Mouse (Mus musculus) midbrain, embryonic 13.5 days (tissue): ENCODE measurements around the gene Myt1. TPM values are rescaled to one million over a fixed set of nuclear protein-coding genes. Genes with fewer than 3 reads are reported as not detected.

Experiments used
- ATAC-seq: fragments of 200-750 bp; cut with Nextera tagmentation; 2 replicates; pipeline ENCODE4 v1.8.0; 2017; ENCODE audit warnings: mild to moderate bottlenecking, moderate TSS enrichment, moderate library complexity
- H3K27ac ChIP-seq: fragments of 300-500 bp; sonication (generic); 2 replicates; pipeline ENCODE4 v1.5.1; 2015; ENCODE audit warnings: inconsistent platforms, mild to moderate bottlenecking, moderate library complexity
- H3K27me3 ChIP-seq: fragments of 300-500 bp; sonication (generic); 2 replicates; pipeline ENCODE4 v1.6.1; 2015; ENCODE audit warnings: mild to moderate bottlenecking, inconsistent platforms
- H3K36me3 ChIP-seq: fragments of 300-500 bp; sonication (generic); 2 replicates; pipeline ENCODE4 v1.6.1; 2015; ENCODE audit warnings: mild to moderate bottlenecking, inconsistent platforms
- H3K4me1 ChIP-seq: fragments of 300-500 bp; sonication (generic); replicated peaks from 2 replicates; pipeline ENCODE4 v1.6.1; 2015; ENCODE audit warnings: inconsistent platforms
- H3K4me2 ChIP-seq: fragments of 300-500 bp; sonication (generic); replicated peaks from 2 replicates; pipeline ENCODE4 v1.6.1; 2015; ENCODE audit warnings: moderate library complexity, mild to moderate bottlenecking, inconsistent platforms
- H3K4me3 ChIP-seq: fragments of 300-500 bp; sonication (generic); replicated peaks from 2 replicates; pipeline ENCODE4 v1.5.1; 2015; ENCODE audit warnings: mild to moderate bottlenecking, inconsistent platforms
- H3K9ac ChIP-seq: fragments of 300-500 bp; sonication (generic); replicated peaks from 2 replicates; pipeline ENCODE4 v1.6.1; 2015; ENCODE audit warnings: mild to moderate bottlenecking, inconsistent platforms
- H3K9me3 ChIP-seq: fragments of 300-500 bp; sonication (generic); 2 replicates; pipeline ENCODE4 v1.6.1; 2016; ENCODE audit warnings: mild to moderate bottlenecking, inconsistent platforms
- WGBS: fragments of 180-500 bp; shearing (Covaris S2); methylation state at CpG from one replicate; pipeline ENCODE4 v1.1.7; 2015; 5-methylcytosine and 5-hydroxymethylcytosine counted together
- polyA plus RNA-seq: library from polyadenylated mRNA; unstranded; fragments of >200 nt; fragmentation: Nextera tagmentation; extraction: Ambion mirVana; gene quantifications from 2 replicates; pipeline ENCODE4 v1.2.1, GENCODE M21; 2015

Gene Myt1
- polyA plus RNA-seq, 1 experiment from 2014 or later: 49.2 TPM

DNA sequence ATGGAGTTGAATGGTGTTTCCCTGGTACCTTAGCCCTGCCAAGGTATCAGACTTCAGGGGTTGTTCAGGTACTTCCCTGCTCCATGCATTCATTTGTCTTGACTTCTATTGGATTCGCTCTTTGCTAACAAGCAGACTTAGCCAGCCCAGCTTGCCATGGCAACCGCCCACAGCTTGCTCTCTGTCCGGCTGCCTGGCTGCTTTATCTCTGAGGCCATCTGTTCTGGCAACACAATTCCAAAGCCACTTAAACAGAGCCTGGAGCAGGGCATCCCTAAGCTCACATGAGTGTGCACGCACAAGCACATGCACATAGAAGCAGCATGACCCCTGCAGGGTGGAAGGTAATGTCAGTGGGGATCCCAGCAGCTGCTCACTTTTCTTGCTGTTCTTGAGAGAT lies 4.1 kb upstream of the Myt1 start:
- Histone ChIP-seq H3K36me3 (no peaks in the 10 kb centered on the region), H3K27ac (peak overlapping the region; percentile 82), H3K9me3 (no peaks in the 10 kb centered on the region), H3K4me3 (no peak overlapping the region), H3K4me1 (peaks cover 52% of the 10 kb centered on the region), H3K9ac (no peak overlapping the region), H3K4me2 (0 out of 2 replicates have a peak overlapping the region, but pooled peaks have one; percentile 9), H3K27me3 (no peaks in the 10 kb centered on the region)
- ATAC-seq: peak; percentile 68
- 6% methylated on average over 4 of the region's 4 CpGs for WGBS

- Histone ChIP-seq H3K9ac (peak overlapping the region; percentile 66), H3K4me1 (peaks cover 72% of the 10 kb centered on the region), H3K27me3 (no peaks in the 10 kb centered on the region), H3K4me2 (peak overlapping the region; percentile 82), H3K36me3 (no peaks in the 10 kb centered on the region), H3K4me3 (peak overlapping the region; percentile 67), H3K27ac (peak overlapping the region; percentile 96), H3K9me3 (no peaks in the 10 kb centered on the region)
- WGBS: 4% methylated on average over 14 of the region's 14 CpGs
- peak; percentile 22 for ATAC-seq
These were observed 875 bp downstream of the Myt1 start for GRCm38 (mm10) chr2:181763886-181764527.

DNA sequence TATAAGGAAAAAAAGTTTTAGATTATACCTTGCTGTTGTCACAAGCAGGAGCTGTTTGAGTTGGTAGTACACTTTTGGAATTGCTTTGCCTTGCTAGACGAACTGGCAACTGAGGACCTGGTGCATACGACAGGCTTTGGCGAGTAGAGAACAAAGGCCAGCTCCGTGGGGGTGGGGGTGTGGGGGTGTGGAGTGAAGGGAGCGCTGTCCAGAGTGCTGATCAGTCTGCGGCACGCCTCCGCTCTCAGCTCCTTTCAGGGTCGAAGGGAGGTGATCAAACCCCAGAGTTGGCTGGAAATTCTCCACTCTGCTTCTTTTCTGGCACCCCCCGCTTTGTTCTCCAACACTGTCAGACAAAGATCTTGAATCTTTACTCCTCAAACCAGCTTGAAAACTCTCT lies 1.5 kb downstream of the Myt1 start:
- 0% methylated on average over 10 of the region's 10 CpGs for WGBS

DNA sequence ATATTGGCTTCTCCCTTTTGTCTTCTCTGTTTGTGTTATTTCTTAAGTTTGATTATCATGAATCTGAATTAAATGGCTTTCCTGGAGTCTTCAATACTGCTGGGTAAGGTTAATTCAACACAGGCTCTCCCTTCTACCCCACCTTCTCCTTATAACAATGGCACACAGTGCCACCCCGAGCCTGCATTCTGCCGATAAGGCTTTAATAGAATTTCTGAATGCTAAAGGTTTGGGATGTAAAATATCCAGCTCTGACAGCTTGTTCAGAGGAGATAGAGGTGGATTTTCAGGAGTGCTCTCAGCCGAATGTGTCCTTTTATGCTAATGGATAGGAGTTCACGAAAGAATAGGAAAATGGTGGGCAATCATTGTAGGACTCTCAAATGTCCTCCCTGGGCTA lies 2.1 kb downstream of the Myt1 start:
- ATAC-seq: no peak
- Histone ChIP-seq H3K4me1 (peaks cover 72% of the 10 kb centered on the region), H3K27ac (peak overlapping the region; percentile 96)

More for the DNA sequence above, 1.5 kb downstream of the Myt1 start:
- peak; percentile 53 for ATAC-seq
- H3K36me3 ChIP-seq: no peaks in the 10 kb centered on the region
- peak overlapping the region; percentile 82 for H3K4me2 ChIP-seq
- H3K27me3 ChIP-seq: no peaks in the 10 kb centered on the region
- peak overlapping the region; percentile 67 for H3K4me3 ChIP-seq
- H3K9ac ChIP-seq: peak overlapping the region; percentile 66
- H3K4me1 ChIP-seq: peaks cover 72% of the 10 kb centered on the region
- no peaks in the 10 kb centered on the region for H3K9me3 ChIP-seq
- H3K27ac ChIP-seq: peak overlapping the region; percentile 96

DNA sequence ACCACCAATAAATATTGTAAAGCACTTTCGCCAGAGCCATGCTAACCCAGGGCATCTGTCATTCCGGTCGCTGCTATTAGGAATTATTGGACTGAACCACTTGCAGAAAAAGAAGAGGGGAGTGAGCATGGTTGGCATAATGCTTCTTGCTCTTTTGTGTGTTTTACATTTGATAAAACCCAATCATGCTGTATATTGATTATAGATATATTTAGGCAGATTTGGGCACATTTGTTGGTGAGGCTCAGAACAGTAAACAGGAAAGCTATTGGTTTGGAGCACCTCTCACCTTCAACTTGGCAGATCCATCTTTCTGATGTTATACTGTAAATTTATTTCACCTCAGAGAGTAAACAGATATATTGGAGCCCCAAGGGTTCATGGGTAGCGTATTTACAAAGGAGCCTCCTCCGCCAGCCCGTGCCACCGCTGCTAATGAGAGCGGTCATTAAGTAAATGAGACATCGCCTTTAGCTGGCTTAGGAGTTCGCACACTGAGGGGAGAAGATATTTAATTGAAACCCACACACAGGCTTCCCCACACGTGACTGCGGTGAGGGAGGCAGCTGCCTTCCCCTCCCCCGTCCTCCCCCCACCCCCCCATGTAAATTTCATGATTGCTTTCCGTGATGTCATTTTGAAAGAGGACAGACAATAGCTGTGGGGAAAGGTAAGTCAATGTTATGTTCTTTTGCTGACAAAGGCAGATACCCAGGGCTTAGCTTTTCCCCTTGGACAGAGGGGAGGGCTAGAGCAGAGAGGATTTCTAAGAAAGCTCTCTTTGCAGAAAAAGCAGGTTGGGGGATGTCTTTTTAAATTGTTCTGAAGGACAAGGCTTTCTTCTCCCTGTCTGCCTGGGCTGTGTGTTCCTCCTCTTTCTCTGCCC lies 3.8 kb downstream of the Myt1 start:
- Histone ChIP-seq H3K4me2 (peak overlapping the region; percentile 82), H3K9me3 (no peaks in the 10 kb centered on the region), H3K9ac (peak overlapping the region; percentile 84), H3K4me3 (peak overlapping the region; percentile 67), H3K27ac (peak overlapping the region; percentile 95), H3K27me3 (no peaks in the 10 kb centered on the region), H3K36me3 (no peaks in the 10 kb centered on the region), H3K4me1 (peaks cover 71% of the 10 kb centered on the region)
- WGBS: 21% methylated on average over 14 of the region's 14 CpGs
- ATAC-seq: peak; percentile 73

More for the DNA sequence above, 2.1 kb downstream of the Myt1 start:
- 31% methylated on average over 4 of the region's 4 CpGs for WGBS
- Histone ChIP-seq H3K36me3 (no peaks in the 10 kb centered on the region), H3K9ac (peak overlapping the region; percentile 66), H3K27me3 (no peaks in the 10 kb centered on the region), H3K4me2 (peak overlapping the region; percentile 82), H3K9me3 (no peaks in the 10 kb centered on the region), H3K4me3 (peak overlapping the region; percentile 67)

DNA sequence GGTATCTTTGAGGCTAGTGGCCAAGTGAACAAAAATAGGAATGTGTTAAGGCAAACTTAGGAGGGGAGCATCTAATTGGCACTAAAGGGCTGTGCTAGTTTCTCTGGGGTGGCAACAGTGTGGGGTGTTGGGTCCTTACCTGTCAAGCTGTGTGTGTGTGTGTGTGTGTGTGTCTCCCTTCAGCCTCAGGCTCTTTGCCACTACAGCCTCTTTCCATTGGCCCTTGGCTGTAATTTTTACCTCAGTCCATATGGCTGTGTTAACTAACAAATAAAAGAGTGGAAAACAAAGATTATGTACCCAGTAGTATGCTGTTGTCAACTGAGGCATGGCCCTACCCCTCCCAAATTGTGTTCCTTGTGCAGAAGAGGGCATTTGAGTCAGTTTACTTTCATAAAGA lies 5.3 kb downstream of the Myt1 start:
- Histone ChIP-seq H3K4me1 (peaks cover 73% of the 10 kb centered on the region), H3K4me2 (peak overlapping the region; percentile 82), H3K4me3 (peak overlapping the region; percentile 67)

GRCm38 (mm10) chr2:181769397-181769796 lies 6.3 kb downstream of the Myt1 start:
- H3K27me3 ChIP-seq: no peaks in the 10 kb centered on the region
- 75% methylated on average over 2 of the region's 2 CpGs for WGBS
- no peaks in the 10 kb centered on the region for H3K9me3 ChIP-seq
- peak overlapping the region; percentile 67 for H3K4me3 ChIP-seq
- peak overlapping the region; percentile 82 for H3K4me2 ChIP-seq
- no peak for ATAC-seq
- peak overlapping the region; percentile 84; the same call in 1 of the 2 replicates for H3K9ac ChIP-seq
- no peaks in the 10 kb centered on the region for H3K36me3 ChIP-seq
- peaks cover 71% of the 10 kb centered on the region for H3K4me1 ChIP-seq
- H3K27ac ChIP-seq: peak overlapping the region; percentile 6; the same call in 1 of the 2 replicates

More for the DNA sequence above, 5.3 kb downstream of the Myt1 start:
- Histone ChIP-seq H3K36me3 (no peaks in the 10 kb centered on the region), H3K27ac (0 out of 2 replicates have a peak overlapping the region, but pooled peaks have one; percentile 9), H3K9me3 (no peaks in the 10 kb centered on the region), H3K9ac (peak overlapping the region; percentile 84), H3K27me3 (no peaks in the 10 kb centered on the region)
- ATAC-seq: no peak

DNA sequence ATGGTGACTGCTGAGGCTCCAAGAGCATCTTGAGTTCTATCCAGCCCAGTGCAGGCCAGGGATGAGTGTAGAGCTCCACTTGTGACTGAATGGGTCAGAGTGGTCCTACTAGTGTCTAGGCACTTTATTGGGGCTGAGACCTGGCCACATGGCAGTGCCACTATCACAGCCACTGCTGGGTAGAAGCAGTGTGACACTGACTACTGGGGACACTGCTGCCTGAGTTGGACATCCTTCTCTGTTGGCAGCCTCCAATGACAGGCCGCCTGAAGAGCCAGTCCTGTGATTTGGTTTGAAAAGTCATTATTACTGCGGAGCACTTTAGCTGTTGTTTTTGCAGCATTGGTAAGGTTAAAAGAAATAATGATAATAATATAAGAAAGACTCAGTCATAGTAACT lies 10.1 kb downstream of the Myt1 start:
- Histone ChIP-seq H3K9me3 (no peaks in the 10 kb centered on the region), H3K4me2 (peak overlapping the region; percentile 13), H3K36me3 (no peaks in the 10 kb centered on the region), H3K4me3 (no peak overlapping the region), H3K27ac (peak overlapping the region; percentile 54), H3K9ac (no peak overlapping the region), H3K27me3 (no peaks in the 10 kb centered on the region), H3K4me1 (peaks cover 62% of the 10 kb centered on the region)
- WGBS: 52% methylated on average over 2 of the region's 2 CpGs
- ATAC-seq: no peak; the same call in 1 of the 2 replicates

DNA sequence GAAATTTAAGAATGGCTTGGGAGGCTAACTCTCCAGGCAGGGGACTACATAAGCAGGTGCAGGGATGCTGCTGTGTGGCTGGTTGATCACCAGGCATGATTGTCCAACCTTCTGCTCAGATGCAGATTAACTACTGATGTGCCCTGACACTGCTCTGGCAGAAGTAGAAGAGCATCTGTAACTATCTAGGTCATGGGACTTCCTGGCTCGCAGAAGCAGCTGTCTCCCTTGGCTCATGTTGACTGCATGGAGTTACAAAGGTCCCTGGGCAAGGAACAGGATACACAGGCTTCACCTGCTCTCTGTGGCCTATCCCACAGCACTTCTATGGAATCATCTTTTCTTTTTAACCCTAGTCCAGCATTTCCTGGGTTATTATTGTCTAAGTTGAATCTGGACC lies 12.7 kb downstream of the Myt1 start:
- H3K9ac ChIP-seq: no peak overlapping the region
- H3K4me3 ChIP-seq: no peak overlapping the region
- H3K4me2 ChIP-seq: no peak overlapping the region
- H3K27ac ChIP-seq: no peak overlapping the region
- H3K27me3 ChIP-seq: no peaks in the 10 kb centered on the region
- H3K9me3 ChIP-seq: no peaks in the 10 kb centered on the region
- 88% methylated on average over 1 of the region's 1 CpGs for WGBS
- peaks cover 50% of the 10 kb centered on the region for H3K4me1 ChIP-seq
- H3K36me3 ChIP-seq: no peaks in the 10 kb centered on the region
- ATAC-seq: no peak

DNA sequence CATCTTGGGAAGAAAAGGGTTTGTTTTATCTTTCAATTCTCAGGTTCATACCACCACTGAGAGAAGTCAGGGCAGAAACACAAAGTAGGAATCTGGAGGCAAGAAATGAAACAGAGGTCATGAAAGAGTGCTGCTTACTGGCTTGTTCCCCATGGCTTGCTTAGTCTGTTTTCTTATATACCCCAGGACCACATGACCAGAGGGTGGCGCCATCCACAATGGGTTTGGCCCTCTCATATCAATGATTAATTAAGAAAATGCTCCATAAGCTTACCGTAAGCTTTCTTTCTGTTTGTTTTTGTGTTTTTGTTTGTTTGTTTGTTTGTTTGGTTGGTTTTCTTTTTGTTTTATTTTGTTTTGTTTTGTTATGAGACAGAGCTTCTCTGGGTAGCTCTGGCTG lies 14.6 kb downstream of the Myt1 start:
- 64% methylated on average over 2 of the region's 2 CpGs for WGBS
- no peaks in the 10 kb centered on the region for H3K9me3 ChIP-seq
- no peak overlapping the region for H3K4me3 ChIP-seq
- H3K27ac ChIP-seq: no peak overlapping the region
- no peaks in the 10 kb centered on the region for H3K27me3 ChIP-seq
- H3K4me1 ChIP-seq: peaks cover 48% of the 10 kb centered on the region
- no peak overlapping the region for H3K4me2 ChIP-seq
- peaks cover 4% of the 10 kb centered on the region; the same call in 1 of the 2 replicates for H3K36me3 ChIP-seq
- ATAC-seq: no peak
- H3K9ac ChIP-seq: no peak overlapping the region

DNA sequence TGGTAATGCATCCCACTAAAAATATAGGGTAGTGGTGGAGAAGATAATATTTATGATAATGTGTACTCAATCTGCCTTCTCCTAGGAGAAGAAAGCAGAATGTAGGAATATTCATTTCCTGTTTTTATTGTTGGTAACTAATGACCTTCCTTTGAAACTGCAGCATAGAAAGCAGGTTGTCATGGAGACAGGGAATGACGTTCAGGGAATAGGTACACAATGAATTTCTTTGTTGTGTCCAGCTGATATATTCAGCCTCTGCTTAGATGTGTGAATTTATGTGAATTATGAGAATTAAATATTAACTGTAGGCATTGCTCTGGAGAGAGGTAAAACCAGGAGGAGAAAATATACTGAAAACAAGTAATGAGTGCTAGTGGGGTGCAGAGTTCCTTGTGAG lies 18.3 kb downstream of the Myt1 start:
- no peaks in the 10 kb centered on the region for H3K9me3 ChIP-seq
- H3K4me1 ChIP-seq: peaks cover 23% of the 10 kb centered on the region
- H3K4me3 ChIP-seq: no peak overlapping the region
- H3K36me3 ChIP-seq: peaks cover 32% of the 10 kb centered on the region
- ATAC-seq: no peak
- H3K27me3 ChIP-seq: no peaks in the 10 kb centered on the region
- WGBS: 3% methylated on average over 1 of the region's 1 CpGs
- H3K9ac ChIP-seq: no peak overlapping the region
- peak overlapping the region; percentile 19; the same call in 1 of the 2 replicates for H3K4me2 ChIP-seq
- H3K27ac ChIP-seq: peak overlapping the region; percentile 73; the same call in 1 of the 2 replicates

GRCm38 (mm10) chr2:181787852-181788251 lies 24.7 kb downstream of the Myt1 start:
- no peak for ATAC-seq
- Histone ChIP-seq H3K4me1 (peaks cover 8% of the 10 kb centered on the region), H3K27ac (0 out of 2 replicates have a peak overlapping the region, but pooled peaks have one; percentile 11), H3K36me3 (peaks cover 70% of the 10 kb centered on the region), H3K4me3 (no peak overlapping the region), H3K9me3 (no peaks in the 10 kb centered on the region), H3K4me2 (no peak overlapping the region), H3K9ac (no peak overlapping the region), H3K27me3 (no peaks in the 10 kb centered on the region)
- 48% methylated on average over 5 of the region's 5 CpGs for WGBS
